Mouse (Mus musculus) liver, postnatal 0 days (tissue): ENCODE results near the gene Slc27a5.

Experiments
- CTCF ChIP-seq: sonication (generic); IDR thresholded peaks from 2 replicates; pipeline ENCODE4 v1.5.1; 2016; ENCODE audit warnings: antibody characterized with exemption, low read depth
- EP300 ChIP-seq: IDR thresholded peaks from 2 replicates; pipeline ENCODE4 v1.6.1; 2016; ENCODE audit warnings: antibody characterized with exemption, low read depth, mild to moderate bottlenecking

- TF ChIP-seq EP300 = 0 out of 2 replicates have a peak, but pooled peaks have one; percentile 23
- peak; percentile 97 for TF ChIP-seq CTCF
Observed at GRCm38 (mm10) chr7:13009143-13010004, 11.4 kb upstream of the Slc27a5 start.
